Mouse (Mus musculus): ENCODE data around the gene Amer2. TPM values are rescaled to one million over a fixed set of nuclear protein-coding genes. Genes with fewer than 3 reads are reported as not detected.

The Amer2 gene
- total RNA-seq, 2 experiments from 2014 or later, result 0.29 to 0.44 TPM

Other genes starting within 250 kb of the Amer2 start
- gene Atp8a2, start 176.1 kb upstream of the Amer2 start, total RNA-seq (2021), result 1 to 10 TPM in 1 of 2 experiments, under 1 TPM in 1; 0.91 to 1.1 TPM
- gene Nupl1, start 121.8 kb upstream of the Amer2 start, total RNA-seq (2021), result not detected
- 10 to 100 TPM; 37.4 to 45.4 TPM for gene Gm49336, start 121.8 kb upstream of the Amer2 start, total RNA-seq (2021)
- gene Mtmr6, start 108.0 kb upstream of the Amer2 start, total RNA-seq (2021), result 10 to 100 TPM; 30.8 to 33.8 TPM

Data from gastrocnemius, postnatal 4 days (tissue).